Mouse (Mus musculus): Measurements from ENCODE around the gene Efna1. TPM values are rescaled to one million over a fixed set of nuclear protein-coding genes. Genes with fewer than 3 reads are reported as not detected.

Gene Efna1
- total RNA-seq, 2 experiments from 2014 or later: not detected

DNA sequence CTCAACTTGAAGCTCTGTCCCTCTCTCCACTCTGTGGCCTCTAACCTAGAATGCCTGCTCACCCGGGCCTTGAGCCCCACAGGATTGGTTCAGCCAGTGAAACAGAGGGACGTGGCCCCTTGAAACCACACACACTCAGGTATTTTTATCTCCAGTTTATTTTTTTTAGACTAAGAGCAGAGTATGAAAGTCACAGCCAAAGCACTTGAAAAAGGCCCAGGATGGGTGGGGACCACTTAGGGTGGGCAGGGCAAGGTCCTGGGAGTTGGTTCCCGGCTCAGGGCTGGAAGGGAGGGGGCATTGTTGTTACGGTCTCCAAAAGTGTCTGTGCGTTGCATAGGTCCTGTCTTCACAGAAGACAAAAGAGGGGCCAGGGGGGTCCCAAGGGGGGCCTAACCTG, 33.4 kb upstream of the Efna1 start:
- no peak for ATAC-seq (replicated peaks; ENCODE audit: poor library complexity, severe bottlenecking)

DNA sequence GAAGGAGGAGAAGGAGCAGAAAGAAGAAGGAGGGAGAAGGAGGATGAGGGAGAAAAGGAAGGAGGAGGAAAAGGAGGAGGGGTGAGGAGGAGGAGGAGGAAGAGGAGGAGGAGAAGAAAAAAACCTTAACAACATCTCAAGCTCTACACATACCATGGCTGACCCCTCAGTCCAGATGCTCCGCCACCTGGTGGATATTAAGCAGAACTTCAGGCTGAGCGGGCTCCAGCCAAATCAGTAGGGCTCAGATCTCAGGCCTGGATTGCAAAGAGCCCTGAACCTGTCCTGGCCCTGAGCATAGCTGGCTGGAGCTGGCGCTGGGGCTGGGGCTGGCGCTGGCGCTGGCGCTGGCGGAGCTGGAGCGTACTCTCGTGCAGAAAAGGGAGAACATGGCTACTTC, 27.1 kb upstream of the Efna1 start:
- peak; percentile 87 for ATAC-seq (replicated peaks; ENCODE audit: poor library complexity, severe bottlenecking)

DNA sequence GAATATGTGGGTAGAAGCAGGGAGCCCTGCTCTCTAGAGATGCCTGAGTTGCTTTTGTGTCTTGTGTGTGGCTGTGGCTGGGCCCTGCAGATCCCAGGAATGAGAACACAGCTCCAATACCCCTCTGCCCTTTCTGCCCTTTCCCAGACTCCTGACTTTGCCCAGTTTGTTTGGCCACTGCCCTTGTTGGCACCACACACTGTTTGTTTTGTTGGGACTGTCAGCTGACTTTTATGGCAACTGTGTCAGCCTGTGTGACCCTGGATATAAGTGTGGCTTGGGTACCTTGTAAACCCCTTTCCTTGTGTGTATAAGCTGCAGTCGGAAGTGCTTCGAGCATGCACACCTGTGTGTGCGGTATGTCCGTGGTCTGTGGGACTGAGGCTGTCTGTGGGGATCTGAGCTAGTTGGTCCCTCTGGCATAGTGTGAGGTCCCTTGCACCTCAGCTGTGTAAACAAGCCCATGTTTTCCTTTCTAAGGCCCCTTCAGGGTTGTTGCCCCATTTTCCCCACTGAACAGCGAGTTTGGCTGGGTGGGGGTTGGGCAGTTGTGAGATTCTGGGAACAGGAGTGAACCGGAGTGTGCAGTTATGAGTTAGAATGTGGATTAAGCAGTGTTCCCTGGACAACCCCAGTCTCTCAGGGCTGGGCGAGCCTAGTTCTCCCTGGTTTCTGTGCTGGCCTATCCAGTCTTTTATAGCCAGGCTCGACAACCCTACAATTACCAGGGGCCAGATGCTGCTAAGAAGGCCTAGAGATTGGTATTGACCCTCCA, 24.8 kb upstream of the Efna1 start:
- ATAC-seq (replicated peaks; ENCODE audit: poor library complexity, severe bottlenecking): no peak

DNA sequence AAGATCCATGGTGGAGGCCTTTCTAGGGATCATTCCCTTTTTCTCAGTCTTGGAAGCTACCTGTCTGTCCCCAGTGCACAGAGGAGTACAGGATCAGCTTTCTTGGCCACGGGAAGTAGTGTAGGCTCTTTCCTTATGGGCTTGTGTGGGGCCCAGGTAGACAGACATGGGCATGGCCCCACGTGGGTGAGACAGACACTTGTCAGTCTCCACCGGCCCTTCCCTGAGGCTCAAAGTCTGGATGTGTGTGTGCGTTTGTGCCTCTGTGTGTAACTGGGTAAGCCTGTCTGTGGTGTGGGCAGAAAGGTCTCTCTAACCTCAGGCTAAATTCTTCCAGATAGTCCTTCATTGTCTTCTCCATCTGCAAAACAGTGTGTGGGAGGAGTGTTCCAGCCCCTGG, 24.2 kb upstream of the Efna1 start:
- ATAC-seq (replicated peaks; ENCODE audit: poor library complexity, severe bottlenecking): no peak

DNA sequence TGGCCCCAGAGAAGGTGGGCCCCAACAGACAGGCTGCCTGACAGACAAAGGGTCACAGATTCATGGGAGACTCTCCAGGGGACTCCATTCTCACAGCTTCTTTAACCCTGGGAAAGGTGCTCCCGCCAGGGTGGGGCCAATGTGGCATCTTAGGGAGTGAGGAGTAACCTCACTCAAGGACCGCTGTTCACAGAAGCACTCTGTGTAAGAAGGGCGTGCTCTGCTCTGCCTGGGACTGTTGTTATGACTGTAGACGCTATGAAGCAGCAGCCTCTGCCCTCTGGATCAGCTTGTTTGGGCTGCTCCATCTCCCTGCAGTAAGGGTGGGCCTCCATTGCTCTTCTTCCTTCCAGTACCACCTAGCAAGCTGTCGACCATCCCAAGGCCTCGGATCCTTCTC, 23.5 kb upstream of the Efna1 start:
- no peak for ATAC-seq (replicated peaks; ENCODE audit: poor library complexity, severe bottlenecking)

DNA sequence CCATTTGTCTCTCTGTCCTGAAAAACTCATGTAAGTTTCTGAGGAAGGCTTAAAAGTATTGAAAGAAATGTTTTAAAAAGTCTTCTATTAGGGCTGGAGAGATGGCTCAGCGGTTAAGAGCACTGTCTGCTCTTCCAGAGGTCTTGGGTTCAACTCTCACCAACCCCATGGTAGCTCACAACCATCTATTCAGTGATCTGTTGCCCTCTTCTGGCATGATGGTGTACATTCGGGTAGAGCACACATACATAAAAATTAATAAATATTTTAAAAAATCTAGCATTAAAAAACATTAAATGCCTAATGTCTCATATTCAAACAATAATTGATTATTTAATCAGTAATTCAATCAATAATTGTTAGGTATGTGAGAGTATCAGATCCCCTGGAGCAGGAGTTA, 19.6 kb upstream of the Efna1 start:
- no peak for ATAC-seq (replicated peaks; ENCODE audit: poor library complexity, severe bottlenecking)

DNA sequence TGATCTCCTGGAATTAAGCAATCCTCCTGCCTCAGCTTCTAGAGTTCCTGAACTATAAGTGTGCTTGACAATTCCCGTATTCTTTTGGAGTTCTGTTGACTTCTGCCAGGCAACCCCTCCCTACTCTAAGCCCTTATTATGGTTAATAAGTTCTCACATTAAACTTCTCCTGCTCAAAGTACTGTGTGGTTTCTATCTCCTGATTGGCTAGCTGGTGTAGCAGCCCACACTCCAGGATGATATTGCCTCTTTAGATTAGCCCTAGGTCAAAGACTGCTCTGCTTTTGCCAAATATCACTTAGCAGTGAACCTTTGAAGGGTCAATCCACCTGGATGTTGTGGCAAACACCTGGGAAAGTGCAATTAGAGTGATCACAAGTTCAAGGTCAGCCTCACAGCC, 19.1 kb upstream of the Efna1 start:
- no peak for ATAC-seq (replicated peaks; ENCODE audit: poor library complexity, severe bottlenecking)

DNA sequence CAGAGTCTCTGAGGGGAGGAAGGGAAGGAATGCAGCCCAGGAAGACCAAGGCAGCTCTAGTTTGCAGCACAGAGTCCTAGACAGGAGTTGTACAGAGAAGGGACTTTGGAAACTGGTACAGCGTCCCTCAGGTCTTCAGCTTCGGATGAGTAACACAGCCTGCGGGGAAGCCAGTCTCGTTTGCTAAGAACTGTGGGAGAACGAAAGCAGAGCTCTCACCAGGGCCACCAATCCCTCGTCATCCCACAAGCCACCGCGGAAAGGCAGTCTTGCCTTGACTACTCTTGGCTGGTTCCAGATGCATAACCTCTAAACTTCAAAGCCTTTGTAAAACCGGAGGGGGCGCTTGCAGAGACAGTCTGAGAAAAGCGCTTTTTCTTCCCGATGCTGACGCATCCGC, 18.6 kb upstream of the Efna1 start:
- peak; percentile 44 for ATAC-seq (replicated peaks; ENCODE audit: poor library complexity, severe bottlenecking)

DNA sequence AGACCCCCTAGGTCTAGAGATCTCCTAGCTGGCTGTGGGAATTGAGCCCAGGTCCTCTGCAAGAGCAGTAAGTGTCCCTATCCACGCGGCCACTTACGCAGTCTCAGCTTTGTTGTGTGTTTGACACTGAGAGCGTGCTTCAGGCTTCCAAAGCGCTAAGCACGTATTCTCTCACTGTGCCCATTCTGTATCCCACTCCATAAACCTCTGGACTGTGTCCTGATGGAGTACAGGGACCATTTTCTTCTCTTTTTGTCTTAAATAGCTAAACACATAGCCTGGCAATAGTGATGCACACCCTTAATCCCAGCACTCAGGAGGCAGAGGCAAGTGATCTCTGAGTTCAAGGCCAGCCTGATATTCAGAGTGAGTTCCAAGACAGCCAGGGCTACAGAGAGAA, 18.0 kb upstream of the Efna1 start:
- ATAC-seq (replicated peaks; ENCODE audit: poor library complexity, severe bottlenecking): no peak

DNA sequence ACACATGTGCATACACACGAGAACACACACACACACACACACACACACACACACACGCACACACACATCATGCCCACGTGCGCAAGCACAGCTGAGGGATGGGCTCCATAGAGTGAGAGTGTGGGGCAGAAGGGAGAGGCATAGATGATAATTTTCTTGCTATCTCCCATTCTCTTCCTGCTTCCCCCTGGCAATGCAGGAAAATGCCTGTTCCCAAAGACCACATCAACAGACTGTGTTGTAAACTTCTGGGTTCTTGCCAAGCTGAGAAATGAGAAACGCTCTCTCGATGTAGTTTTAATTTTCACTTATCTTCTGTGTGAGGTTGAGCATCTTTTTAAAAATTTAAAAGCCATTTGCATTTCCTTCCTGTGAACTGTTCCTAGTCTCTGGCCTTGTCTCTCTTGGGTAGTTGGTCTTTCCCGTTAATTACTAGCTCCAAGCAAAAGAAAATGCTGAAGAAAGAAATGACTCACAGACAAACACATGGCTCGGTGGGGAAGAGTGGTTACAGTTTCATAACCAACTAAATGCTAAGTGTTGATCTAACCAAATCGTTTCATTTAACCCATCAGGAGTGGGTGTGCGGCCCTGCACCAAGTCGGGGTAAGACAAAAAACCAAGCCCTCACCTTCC, 15.9 kb upstream of the Efna1 start:
- ATAC-seq (replicated peaks; ENCODE audit: poor library complexity, severe bottlenecking): no peak

DNA sequence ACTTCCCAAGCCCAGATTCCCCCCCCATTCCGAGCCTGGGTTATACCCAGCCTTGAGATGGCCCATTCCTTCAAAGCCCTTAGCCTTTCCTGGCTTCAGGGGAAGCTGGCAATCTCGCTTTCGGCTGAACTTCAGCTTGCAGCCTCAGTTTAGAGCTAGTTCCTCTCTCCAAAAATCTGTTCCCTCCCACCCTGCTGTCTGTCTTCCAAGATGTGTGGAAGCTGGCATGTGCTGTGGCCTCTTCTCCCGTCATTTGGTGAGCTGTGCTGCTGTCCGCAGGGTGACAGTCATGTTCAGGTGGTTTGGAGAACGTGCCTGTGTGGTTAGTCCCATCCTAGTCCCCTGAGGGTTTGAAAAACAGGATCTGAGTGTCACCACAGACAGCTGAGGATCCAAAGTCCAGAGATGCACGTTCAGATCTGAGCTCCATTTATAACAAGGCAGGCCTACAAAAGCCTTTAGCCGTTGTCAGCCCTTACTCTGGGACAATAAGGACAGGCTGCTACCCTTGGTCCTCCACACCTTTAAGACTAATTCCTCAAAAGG, 14.8 kb upstream of the Efna1 start:
- no peak for ATAC-seq (replicated peaks; ENCODE audit: poor library complexity, severe bottlenecking)

DNA sequence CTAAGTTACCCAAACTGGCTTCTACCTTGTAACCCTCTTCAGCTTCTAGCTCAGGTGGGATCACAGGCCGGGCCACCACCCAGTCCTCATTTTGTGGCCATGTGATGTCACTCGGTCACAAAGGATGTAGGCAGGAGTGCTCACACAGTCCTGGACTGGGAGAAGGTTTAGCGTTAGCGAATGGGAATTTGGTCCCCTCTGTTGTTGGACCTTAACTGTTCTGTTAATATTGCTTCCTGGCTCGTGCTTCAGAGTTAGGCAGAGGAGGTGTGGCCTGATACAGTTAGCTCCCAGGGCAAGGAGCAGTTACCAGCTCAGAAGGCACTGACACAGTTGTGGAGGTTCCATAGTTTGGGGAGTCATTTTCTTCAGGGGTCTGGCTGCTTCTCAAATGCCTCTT, 13.3 kb upstream of the Efna1 start:
- no peak for ATAC-seq (replicated peaks; ENCODE audit: poor library complexity, severe bottlenecking)

DNA sequence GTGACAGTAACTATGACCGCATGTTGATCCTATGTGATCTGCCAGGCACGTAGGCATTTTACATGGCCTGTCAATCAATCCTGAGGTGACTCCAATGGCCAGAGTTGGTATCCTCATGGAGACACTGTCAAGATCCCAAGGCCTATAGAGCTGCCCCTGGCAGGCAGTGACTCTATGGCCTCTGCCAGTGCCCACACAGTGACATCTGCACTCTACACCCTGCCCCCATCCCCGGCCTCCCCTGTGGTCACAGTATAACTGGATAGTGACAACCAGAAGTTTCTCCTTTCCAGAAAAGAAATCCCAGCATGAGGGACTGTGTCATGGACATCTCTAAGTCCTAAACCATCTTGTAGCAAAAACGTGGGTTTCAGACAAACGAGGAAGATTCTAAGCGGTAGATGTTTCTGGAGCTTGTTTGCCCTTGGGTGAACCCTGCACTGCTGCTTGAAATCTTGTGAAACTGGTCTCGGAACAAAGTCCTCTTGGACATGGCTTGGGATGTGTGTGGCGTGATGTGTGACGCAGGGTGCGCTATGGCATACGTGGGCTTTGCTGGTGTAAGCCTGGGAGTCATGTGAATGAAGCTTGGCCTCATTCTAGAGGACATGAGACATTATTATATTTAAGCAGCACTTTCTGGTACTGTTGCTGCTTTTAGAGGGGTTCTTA, 12.4 kb upstream of the Efna1 start:
- ATAC-seq (replicated peaks; ENCODE audit: poor library complexity, severe bottlenecking): no peak

DNA sequence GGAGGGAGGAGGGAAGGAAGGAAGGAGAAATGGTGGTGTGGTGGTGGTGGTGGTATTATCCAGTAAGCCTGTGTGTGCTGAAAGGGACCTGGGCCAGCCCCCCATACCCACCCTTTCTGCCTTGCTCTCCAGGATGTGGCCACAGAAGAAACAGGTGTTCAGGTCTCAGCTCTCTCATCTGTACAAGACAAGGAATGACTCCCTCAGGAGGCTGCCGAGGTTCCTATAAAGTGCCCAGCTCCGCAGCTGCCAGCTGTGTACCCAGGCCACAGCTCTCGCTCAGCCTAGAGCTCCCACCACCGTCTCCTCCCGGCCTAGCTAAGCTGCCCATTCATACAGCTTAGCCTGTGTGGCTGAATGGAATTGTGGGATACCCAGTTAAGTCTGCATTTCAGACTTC, 11.4 kb upstream of the Efna1 start:
- no peak for ATAC-seq (replicated peaks; ENCODE audit: poor library complexity, severe bottlenecking)

DNA sequence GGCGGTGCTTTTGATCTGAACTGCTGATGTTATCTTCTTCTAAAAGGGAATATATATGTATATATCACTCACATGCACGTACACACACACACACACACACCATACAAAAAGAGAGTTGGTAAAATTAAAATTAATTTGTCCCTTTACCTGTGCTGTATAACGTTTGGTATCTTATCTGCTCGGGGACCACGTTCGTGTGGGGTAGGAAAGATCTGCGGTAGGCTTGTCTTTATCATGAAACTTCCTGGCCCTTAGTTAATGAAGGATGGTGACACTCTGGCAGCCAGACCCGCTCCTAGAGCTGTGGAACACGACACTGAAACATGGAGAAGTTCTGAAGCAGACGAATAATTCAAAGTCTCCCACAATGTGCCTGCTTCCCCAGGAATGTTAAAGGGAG, 10.9 kb upstream of the Efna1 start:
- ATAC-seq (replicated peaks; ENCODE audit: poor library complexity, severe bottlenecking): no peak

DNA sequence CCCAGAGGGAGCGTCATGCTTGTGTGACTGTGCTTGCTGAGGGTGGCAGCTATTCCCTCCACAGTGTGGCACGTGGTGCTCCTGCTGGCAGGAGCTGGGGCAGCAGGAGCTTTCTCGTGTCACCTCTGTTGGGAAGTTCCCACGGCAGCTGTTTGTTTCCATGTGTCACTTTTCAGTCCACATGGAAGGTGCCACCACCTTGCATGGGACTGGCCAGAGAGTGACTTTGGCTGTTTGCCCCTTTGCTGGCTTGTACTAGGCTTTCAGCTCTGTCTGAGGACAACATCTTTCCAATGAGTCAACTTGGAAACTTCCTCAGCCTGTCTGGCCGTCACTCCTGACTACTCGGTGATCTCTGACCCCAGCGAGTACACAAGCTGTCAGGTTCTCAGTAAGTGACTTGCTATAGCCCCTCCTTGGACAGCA, 7.6 kb upstream of the Efna1 start:
- no peak for ATAC-seq (replicated peaks; ENCODE audit: poor library complexity, severe bottlenecking)

DNA sequence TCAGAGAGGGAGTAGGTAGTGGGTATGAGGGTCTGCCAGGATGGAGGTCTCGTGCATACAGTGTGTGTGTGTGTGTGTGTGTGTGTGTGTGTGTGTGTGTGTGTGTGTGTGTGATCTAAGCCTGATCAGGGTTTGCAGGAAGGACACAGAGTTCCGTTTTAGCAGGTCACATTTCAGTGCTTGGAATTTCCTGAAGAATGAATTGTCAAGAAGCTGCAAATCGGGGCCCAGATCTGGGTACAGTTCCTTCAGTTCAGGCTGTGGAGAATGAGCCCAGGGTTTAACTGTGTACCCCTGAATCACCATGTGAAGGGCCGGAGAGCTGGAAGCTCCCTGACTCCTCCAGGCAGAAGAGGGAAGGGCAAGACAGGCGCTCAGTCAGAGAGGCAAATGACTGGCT, 6.3 kb upstream of the Efna1 start:
- no peak for ATAC-seq (replicated peaks; ENCODE audit: poor library complexity, severe bottlenecking)

DNA sequence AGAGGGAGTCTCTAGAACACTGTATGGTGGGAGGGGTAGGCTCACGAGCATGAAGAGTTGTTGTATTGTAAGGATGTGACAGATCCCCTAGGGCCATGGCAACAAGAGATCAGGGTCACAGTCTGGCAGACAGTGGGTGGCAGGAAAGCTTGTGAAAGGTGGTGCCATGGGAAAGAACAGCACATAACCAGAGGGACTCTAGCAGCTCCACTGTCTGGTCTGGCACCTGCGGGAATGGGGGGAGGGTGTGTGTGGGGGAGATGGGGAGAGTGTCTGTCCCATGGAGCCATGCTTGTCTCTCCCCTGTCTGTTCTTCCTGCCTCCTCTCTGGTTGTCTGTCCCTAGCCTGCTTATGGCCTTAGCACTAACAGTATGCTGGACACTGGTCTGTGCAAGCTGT, 4.6 kb upstream of the Efna1 start:
- ATAC-seq (replicated peaks; ENCODE audit: poor library complexity, severe bottlenecking): peak; percentile 15; the same call in 1 of the 2 replicates

DNA sequence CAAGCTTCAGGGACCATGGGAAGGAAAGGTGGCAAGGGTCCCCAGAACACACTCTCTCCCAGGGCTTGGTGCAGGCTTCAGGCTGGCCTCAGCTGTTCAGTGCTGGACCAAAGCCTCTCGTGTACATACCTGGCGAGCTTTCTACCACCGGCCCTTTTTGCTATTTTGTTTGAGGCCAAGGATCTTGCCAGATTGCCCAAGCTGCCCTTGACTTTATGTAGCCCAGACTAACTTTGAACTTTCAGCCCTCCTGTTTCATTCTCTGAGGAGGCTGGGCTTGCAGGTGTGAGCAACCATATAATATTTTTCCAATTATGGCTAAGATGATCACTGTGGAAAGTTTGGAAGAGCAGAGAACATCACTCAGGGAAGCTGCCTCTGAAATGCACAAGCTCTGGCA, 3.3 kb upstream of the Efna1 start:
- ATAC-seq (replicated peaks; ENCODE audit: poor library complexity, severe bottlenecking): no peak

DNA sequence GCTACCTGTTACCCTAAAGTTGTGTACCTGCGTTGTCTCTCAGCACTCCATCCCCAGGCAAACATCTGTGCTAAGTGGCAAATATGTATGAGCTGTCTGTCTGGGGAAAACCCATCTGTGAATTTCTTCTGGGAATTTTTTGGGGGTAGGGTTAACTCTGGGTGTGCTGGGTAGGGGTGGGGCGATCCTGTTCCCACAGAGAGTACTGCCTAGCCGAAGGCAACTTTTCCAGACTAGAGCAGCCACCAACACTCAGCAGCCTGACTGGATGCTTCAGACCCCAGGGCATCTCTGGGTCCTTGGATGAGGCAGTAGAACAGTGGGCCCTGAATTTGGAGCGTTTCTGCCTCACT, 1.3 kb upstream of the Efna1 start:
- ATAC-seq (replicated peaks; ENCODE audit: poor library complexity, severe bottlenecking): no peak

DNA sequence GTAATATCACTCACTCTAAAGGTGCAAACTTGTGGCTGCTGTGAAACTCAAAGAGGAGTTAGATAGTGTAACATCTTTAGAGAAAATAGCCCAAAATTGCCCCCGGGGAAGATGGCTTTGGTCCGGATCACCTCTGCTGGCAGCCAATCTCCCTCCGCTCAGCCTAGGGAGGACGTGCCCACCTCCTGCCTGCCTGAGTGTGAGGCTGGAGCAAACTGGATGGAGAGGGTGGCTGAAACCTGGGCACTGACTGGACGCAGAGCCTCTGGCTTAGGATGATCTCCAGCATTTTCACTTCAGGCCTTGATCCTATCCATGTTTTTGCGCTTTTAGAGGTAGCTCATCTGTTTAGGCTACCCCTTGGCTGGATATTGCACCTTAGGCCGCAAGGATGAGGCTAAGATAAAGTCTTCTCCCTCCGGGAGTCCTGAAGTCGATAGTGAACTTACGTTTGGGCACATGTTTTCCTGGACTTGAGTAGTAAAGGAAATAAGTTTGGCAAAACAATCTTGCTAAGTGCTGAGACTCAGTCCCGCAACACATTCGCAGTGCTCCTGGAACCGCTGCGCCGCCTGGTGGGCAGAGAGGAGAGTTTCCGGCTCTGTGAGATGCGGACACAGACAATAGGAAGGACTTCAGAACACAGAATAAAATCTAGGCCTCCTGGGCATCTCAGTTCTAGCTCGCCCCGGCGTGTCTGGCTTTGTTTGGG, 793 bp upstream of the Efna1 start:
- peak; percentile 59 for ATAC-seq (replicated peaks; ENCODE audit: poor library complexity, severe bottlenecking)
